Comparison of ENCODE assay signal across 20 mouse cellular contexts in the genomic region with DNA sequence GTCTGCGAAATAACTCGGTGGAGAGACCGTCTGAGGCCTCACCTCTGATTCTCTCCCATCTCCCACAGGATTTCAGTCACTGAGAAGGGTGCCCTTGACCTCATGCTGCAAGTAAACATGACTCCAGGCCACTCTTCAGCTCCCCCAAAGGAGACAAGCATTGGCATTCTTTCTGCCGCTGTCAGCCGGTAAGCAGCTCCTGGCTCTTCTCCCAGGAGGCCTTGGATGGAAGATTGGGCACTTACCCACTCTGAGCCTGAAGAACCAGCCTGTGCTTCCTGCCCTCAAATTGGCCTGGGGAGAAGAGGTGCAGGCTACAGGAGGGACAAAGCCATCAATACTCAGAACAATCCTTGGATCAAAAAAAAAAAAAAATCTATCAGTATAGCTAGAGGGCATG. TPM values are rescaled to one million over a fixed set of nuclear protein-coding genes. Genes with fewer than 3 reads are reported as not detected.
DNase-seq lines count a peak whose midpoint lies in the region; ATAC-seq and TF ChIP-seq lines count a peak whose summit lies in the region.
"Had no signal": no experiment of that assay in that cellular context is flagged by ENCODE, and none has a peak within 500 bp of the region (broad histone marks: within the 10 kb centered on the region; RNA-seq: fewer than 3 reads in every experiment).

No protein-coding gene starts in this region.

- no peaks in the 10 kb centered on the region for H3K36me3 ChIP-seq in heart, embryonic 12.5 days
- peaks cover 44% of the 10 kb centered on the region for H3K36me3 ChIP-seq in liver, adult 2 months (ENCODE audit: control insufficient read depth, insufficient read depth, low read length)
- H3K36me3 ChIP-seq in liver, embryonic 11.5 days (ENCODE audit: control insufficient read depth, insufficient read depth, low read length), result no peaks in the 10 kb centered on the region
- no peaks in the 10 kb centered on the region for H3K36me3 ChIP-seq in neural tube, embryonic 15.5 days
- H3K36me3 ChIP-seq: hindbrain, embryonic 13.5 days; liver, embryonic 13.5 days; neural tube, embryonic 13.5 days had no signal

- H3K4me3 ChIP-seq in heart, embryonic 12.5 days, result no peak overlapping the region
- H3K4me3 ChIP-seq in liver, adult 2 months (ENCODE audit: insufficient read depth, low read depth, low read length), result no peak overlapping the region
- H3K4me3 ChIP-seq in liver, embryonic 11.5 days (ENCODE audit: low read depth, low read length), result no peak overlapping the region
- H3K4me3 ChIP-seq in neural tube, embryonic 15.5 days (replicated peaks), result no peak overlapping the region
- H3K4me3 ChIP-seq: hindbrain, embryonic 13.5 days; liver, embryonic 13.5 days; neural tube, embryonic 13.5 days had no signal

- DNase-seq in adrenal gland, postnatal 14 days, result peak; percentile 44
- DNase-seq in adrenal gland, postnatal 4 days (ENCODE audit: low spot score in 2 of 2), result no peak
- DNase-seq in heart, adult 18-20 months, result peak; percentile 53 to 69
- peak; percentile 35 for DNase-seq in liver, adult 2 months (ENCODE audit: extremely low read depth, low read depth, low spot score)
- no peak for DNase-seq in liver, embryonic 11.5 days (ENCODE audit: low spot score)
- DNase-seq in gastrocnemius, postnatal 14 days, result peak; percentile 44
- DNase-seq: forebrain, postnatal 0 days; kidney, postnatal 36 days; liver, embryonic 13.5 days; retina, postnatal 1 day; thymus, postnatal 36 days had no signal

- H3K79me2 ChIP-seq in liver, adult 2 months (ENCODE audit: control insufficient read depth, insufficient read depth, low read length), result no peaks in the 10 kb centered on the region; the same call in 1 of the 2 replicates

- H3K27me3 ChIP-seq in heart, embryonic 12.5 days (replicated peaks), result no peaks in the 10 kb centered on the region
- no peaks in the 10 kb centered on the region for H3K27me3 ChIP-seq in liver, adult 2 months (ENCODE audit: control insufficient read depth, insufficient read depth, low read length)
- peaks cover 4% of the 10 kb centered on the region for H3K27me3 ChIP-seq in liver, embryonic 11.5 days (replicated peaks; ENCODE audit: control insufficient read depth, insufficient read depth, low read length)
- no peaks in the 10 kb centered on the region for H3K27me3 ChIP-seq in neural tube, embryonic 15.5 days (replicated peaks)

- no peaks in the 10 kb centered on the region for H3K4me1 ChIP-seq in heart, embryonic 12.5 days (replicated peaks)
- peaks cover 4% of the 10 kb centered on the region; the same call in 1 of the 2 replicates for H3K4me1 ChIP-seq in liver, adult 2 months (ENCODE audit: control insufficient read depth, insufficient read depth, low read length)
- H3K4me1 ChIP-seq in liver, embryonic 11.5 days (replicated peaks; ENCODE audit: control insufficient read depth, insufficient read depth, low read length), result no peaks in the 10 kb centered on the region; the same call in 1 of the 2 replicates
- peaks cover under 1% of the 10 kb centered on the region; the same call in 1 of the 2 replicates for H3K4me1 ChIP-seq in neural tube, embryonic 15.5 days
- H3K4me1 ChIP-seq: liver, embryonic 13.5 days had no signal

- ATAC-seq in heart, embryonic 12.5 days (ENCODE audit: insufficient number of reproducible peaks, low FRiP score), result no peak
- no peak for ATAC-seq in liver, embryonic 11.5 days (replicated peaks; ENCODE audit: low FRiP score)
- no peak for ATAC-seq in neural tube, embryonic 15.5 days (ENCODE audit: low FRiP score)
- ATAC-seq: activated CD4-positive, CD25-positive, alpha-beta regulatory T cell, adult 4 months; forebrain, postnatal 0 days; intestine, embryonic 16.5 days had no signal

- no peaks in the 10 kb centered on the region for H3K9me3 ChIP-seq in heart, embryonic 12.5 days (replicated peaks)
- H3K9me3 ChIP-seq in liver, embryonic 11.5 days (ENCODE audit: control insufficient read depth, low read length), result no peaks in the 10 kb centered on the region
- H3K9me3 ChIP-seq in neural tube, embryonic 15.5 days (replicated peaks), result no peaks in the 10 kb centered on the region
- H3K9me3 ChIP-seq: hindbrain, embryonic 13.5 days; liver, embryonic 13.5 days; neural tube, embryonic 13.5 days had no signal

- no peak for TF ChIP-seq POLR2A in liver, adult 2 months (IDR thresholded peaks at IDR 0.05; ENCODE audit: extremely low read depth, insufficient read depth, low read length)

- intact Hi-C loops in gastrocnemius, postnatal 14 days (cut with DNase I; ENCODE audit: low total_unique reads), result no loop called here

- no peak overlapping the region for H3K27ac ChIP-seq in heart, embryonic 12.5 days (ENCODE audit: poor library complexity, severe bottlenecking)
- no peak overlapping the region for H3K27ac ChIP-seq in liver, adult 2 months (replicated peaks; ENCODE audit: insufficient read depth, low read depth, low read length)
- H3K27ac ChIP-seq in liver, embryonic 11.5 days (ENCODE audit: low read depth, low read length), result no peak overlapping the region
- H3K27ac ChIP-seq in neural tube, embryonic 15.5 days (replicated peaks), result no peak overlapping the region
- H3K27ac ChIP-seq: hindbrain, embryonic 13.5 days; liver, embryonic 13.5 days; neural tube, embryonic 13.5 days had no signal

- WGBS in heart, embryonic 12.5 days, result 82% methylated on average over 5 of the region's 5 CpGs
- 55% methylated on average over 5 of the region's 5 CpGs for WGBS in liver, adult 2 months
- 85% methylated on average over 5 of the region's 5 CpGs for WGBS in liver, embryonic 11.5 days
- WGBS in neural tube, embryonic 15.5 days, result 94% methylated on average over 5 of the region's 5 CpGs

- TF ChIP-seq CTCF in liver, adult 2 months (IDR thresholded peaks at IDR 0.05; ENCODE audit: low read depth, low read length), result no peak

- H3K4me2 ChIP-seq in heart, embryonic 12.5 days, result no peak overlapping the region
- H3K4me2 ChIP-seq in liver, embryonic 11.5 days, result no peak overlapping the region
- H3K4me2 ChIP-seq in neural tube, embryonic 15.5 days, result no peak overlapping the region
- H3K4me2 ChIP-seq: hindbrain, embryonic 13.5 days; liver, embryonic 13.5 days; neural tube, embryonic 13.5 days had no signal

- no peak overlapping the region for H3K9ac ChIP-seq in heart, embryonic 12.5 days
- H3K9ac ChIP-seq in liver, adult 2 months (ENCODE audit: low read depth, low read length), result no peak overlapping the region
- H3K9ac ChIP-seq in liver, embryonic 11.5 days (ENCODE audit: low read depth, low read length), result no peak overlapping the region
- H3K9ac ChIP-seq in neural tube, embryonic 15.5 days (replicated peaks), result no peak overlapping the region
- H3K9ac ChIP-seq: forebrain, postnatal 0 days; hindbrain, embryonic 13.5 days; liver, embryonic 13.5 days; neural tube, embryonic 13.5 days had no signal

RNA-seq across cellular contexts. Expression of a gene that starts 5.5 kb away (rescaled TPM):
- total RNA-seq in adrenal gland, postnatal 14 days (2021), result 15.1 and 22.9 TPM in 2 replicates
- 10 to 100 TPM; 11.0 to 11.5 TPM for total RNA-seq in adrenal gland, postnatal 4 days (2021)
- total RNA-seq in heart, adult 18-20 months (2021), result 1 to 10 TPM; 7.4 to 9.1 TPM
- 1.3 and 1.7 TPM in 2 replicates for polyA plus RNA-seq in heart, embryonic 12.5 days (2016; fragmentation: Nextera tagmentation; extraction: Ambion mirVana)
- 35.5 and 40.5 TPM in 2 replicates for total RNA-seq in liver, adult 2 months (2014; rRNA removed)
- 62.0 and 78.1 TPM in 2 replicates for polyA plus RNA-seq in liver, adult 2 months (2012; rRNA removed)
- polyA plus RNA-seq in liver, embryonic 11.5 days (2014; fragmentation: Nextera tagmentation; extraction: Ambion mirVana), result 2.8 and 4.6 TPM in 2 replicates
- 1 to 10 TPM; 1.0 to 2.1 TPM for total RNA-seq in gastrocnemius, postnatal 14 days (2021)
- polyA plus RNA-seq in neural tube, embryonic 15.5 days (2015; fragmentation: Nextera tagmentation; extraction: Ambion mirVana), result 0.13 and 1.0 TPM in 2 replicates
- total RNA-seq: megakaryocyte-erythroid progenitor cell, adult 5-6 weeks; monocyte, adult 5-6 weeks had no signal
- polyA plus RNA-seq: activated CD4-positive, CD25-positive, alpha-beta regulatory T cell, adult 4 months had no signal

RNA-seq across cellular contexts. Expression of a gene that starts 24.6 kb away (rescaled TPM):
- 35.2 and 52.6 TPM in 2 replicates for total RNA-seq in adrenal gland, postnatal 14 days (2021)
- 10 to 100 TPM; 44.7 to 47.5 TPM for total RNA-seq in adrenal gland, postnatal 4 days (2021)
- 10 to 100 TPM; 38.8 to 51.8 TPM for total RNA-seq in heart, adult 18-20 months (2021)
- polyA plus RNA-seq in heart, embryonic 12.5 days (2016; fragmentation: Nextera tagmentation; extraction: Ambion mirVana), result 7.8 and 10.2 TPM in 2 replicates
- total RNA-seq in liver, adult 2 months (2014; rRNA removed), result 1.3 and 1.5 TPM in 2 replicates
- polyA plus RNA-seq in liver, adult 2 months (2012; rRNA removed), result 3.0 and 5.8 TPM in 2 replicates
- 5.2 and 5.6 TPM in 2 replicates for polyA plus RNA-seq in liver, embryonic 11.5 days (2014; fragmentation: Nextera tagmentation; extraction: Ambion mirVana)
- 10 to 100 TPM; 43.9 to 54.7 TPM for total RNA-seq in gastrocnemius, postnatal 14 days (2021)
- polyA plus RNA-seq in neural tube, embryonic 15.5 days (2015; fragmentation: Nextera tagmentation; extraction: Ambion mirVana), result 15.0 and 16.1 TPM in 2 replicates

RNA-seq across cellular contexts. Expression of a gene that starts 58.8 kb away (rescaled TPM):
- total RNA-seq in adrenal gland, postnatal 14 days (2021), result 0.07 and 0.08 TPM in 2 replicates
- total RNA-seq in adrenal gland, postnatal 4 days (2021), result under 1 TPM; 0.51 to 0.73 TPM
- total RNA-seq in heart, adult 18-20 months (2021), result under 1 TPM in 1 of 2 experiments, not detected in 1; 0.15 TPM
- polyA plus RNA-seq in heart, embryonic 12.5 days (2016; fragmentation: Nextera tagmentation; extraction: Ambion mirVana), result 0.04 and 0.05 TPM in 2 replicates
- total RNA-seq in liver, adult 2 months (2014; rRNA removed), result under 0.01 TPM in 1 of 2 replicates, not detected in the other
- polyA plus RNA-seq in liver, adult 2 months (2012; rRNA removed), result not detected in 2 replicates
- not detected in 2 replicates for polyA plus RNA-seq in liver, embryonic 11.5 days (2014; fragmentation: Nextera tagmentation; extraction: Ambion mirVana)
- not detected for total RNA-seq in gastrocnemius, postnatal 14 days (2021)
- polyA plus RNA-seq in neural tube, embryonic 15.5 days (2015; fragmentation: Nextera tagmentation; extraction: Ambion mirVana), result 0.09 and 0.10 TPM in 2 replicates
- total RNA-seq: granulocyte monocyte progenitor cell, adult 5-6 weeks; megakaryocyte-erythroid progenitor cell, adult 5-6 weeks; monocyte, adult 5-6 weeks had no signal
- polyA plus RNA-seq: activated CD4-positive, CD25-positive, alpha-beta regulatory T cell, adult 4 months; liver, embryonic 13.5 days; neural tube, embryonic 13.5 days had no signal

Comparison
In these comparisons a context has a peak if more than half of its experiments do, and no peak if none do; other contexts are left out.
1. DNase-seq: peak in adrenal gland, postnatal 14 days (single experiment), heart, adult 18-20 months (2 of 2), liver, adult 2 months (single experiment) and gastrocnemius, postnatal 14 days (single experiment); none in adrenal gland, postnatal 4 days (0 of 2) and liver, embryonic 11.5 days (single experiment).
2. RNA of a gene that starts 24.6 kb away (total RNA-seq): 43.9 to 54.7 TPM in gastrocnemius, postnatal 14 days, 38.8 to 51.8 TPM in heart, adult 18-20 months, 44.7 to 47.5 TPM in adrenal gland, postnatal 4 days and 35.2 to 52.6 TPM in adrenal gland, postnatal 14 days; 1.3 to 1.5 TPM in liver, adult 2 months; every median in the first group is over 10 times any median in the second.